In genomic region chr19:45227671-45228070, GRCm38 (mm10) we compare ENCODE assay signal across 26 mouse cellular contexts. TPM values are rescaled to one million over a fixed set of nuclear protein-coding genes. Genes with fewer than 3 reads are reported as not detected.
DNase-seq lines count a peak whose midpoint lies in the region; ATAC-seq lines count a peak whose summit lies in the region.
"Had no signal": no experiment of that assay in that cellular context is flagged by ENCODE, and none has a peak within 500 bp of the region (broad histone marks: within the 10 kb centered on the region; RNA-seq: fewer than 3 reads in every experiment).

No protein-coding gene starts in this region.

- no peak overlapping the region for H3K4me3 ChIP-seq in hindbrain, embryonic 13.5 days
- H3K4me3 ChIP-seq in hindbrain, embryonic 14.5 days (replicated peaks; ENCODE audit: low read length), result no peak overlapping the region
- H3K4me3 ChIP-seq in limb, embryonic 10.5 days, result no peak overlapping the region
- H3K4me3 ChIP-seq: embryonic facial prominence, embryonic 10.5 days; embryonic facial prominence, embryonic 13.5 days; erythroblast, embryonic 14.5 days; forebrain, embryonic 13.5 days; gastrocnemius, adult 2 months; hindbrain, embryonic 15.5 days; intestine, embryonic 15.5 days had no signal

- H3K4me1 ChIP-seq in hindbrain, embryonic 13.5 days (replicated peaks), result peaks cover 82% of the 10 kb centered on the region
- H3K4me1 ChIP-seq in hindbrain, embryonic 14.5 days (replicated peaks; ENCODE audit: control insufficient read depth, insufficient read depth, low read length), result 0 out of 2 replicates have a peak, but pooled peaks cover 5% of the 10 kb centered on the region
- peaks cover 45% of the 10 kb centered on the region for H3K4me1 ChIP-seq in limb, embryonic 10.5 days

- H3K9me3 ChIP-seq in hindbrain, embryonic 13.5 days, result no peaks in the 10 kb centered on the region
- no peaks in the 10 kb centered on the region for H3K9me3 ChIP-seq in hindbrain, embryonic 14.5 days (ENCODE audit: control insufficient read depth, low read length)
- H3K9me3 ChIP-seq in limb, embryonic 10.5 days (replicated peaks), result no peaks in the 10 kb centered on the region
- H3K9me3 ChIP-seq: embryonic facial prominence, embryonic 10.5 days; embryonic facial prominence, embryonic 13.5 days; forebrain, embryonic 13.5 days; hindbrain, embryonic 15.5 days; intestine, embryonic 15.5 days had no signal

- H3K4me2 ChIP-seq in hindbrain, embryonic 13.5 days, result peak overlapping the region; percentile 64
- H3K4me2 ChIP-seq in hindbrain, embryonic 14.5 days (replicated peaks), result no peak overlapping the region; the same call in 1 of the 2 replicates
- H3K4me2 ChIP-seq: embryonic facial prominence, embryonic 13.5 days; forebrain, embryonic 13.5 days; heart, embryonic 11.5 days; intestine, embryonic 15.5 days had no signal

- peak; percentile 9 for DNase-seq in embryo, embryonic 9.5 days (ENCODE audit: extremely low spot score)
- no peak for DNase-seq in embryo, embryonic 11 days
- no peak for DNase-seq in hindbrain, embryonic 14.5 days (ENCODE audit: low spot score)
- DNase-seq in limb, embryonic 10.5 days (ENCODE audit: low spot score), result peak; percentile 37
- no peak for DNase-seq in lung, postnatal 4 days
- DNase-seq: adrenal gland, postnatal 10 days; adrenal gland, postnatal 36 days; cerebellum, adult 18-20 months; cerebellum, adult 9-10 months; cerebellum, postnatal 14 days; forebrain, postnatal 0 days; gastrocnemius, adult 2 months; gastrocnemius, postnatal 14 days; heart, adult 11 months had no signal

- 0% methylated on average over 1 of the region's 1 CpGs for WGBS in hindbrain, embryonic 13.5 days
- 0% methylated on average over 1 of the region's 1 CpGs for WGBS in hindbrain, embryonic 14.5 days
- 3% methylated on average over 1 of the region's 1 CpGs for WGBS in limb, embryonic 10.5 days

- H3K27ac ChIP-seq in hindbrain, embryonic 13.5 days, result peak overlapping the region; percentile 97; the same call in 1 of the 2 replicates
- no peak overlapping the region for H3K27ac ChIP-seq in hindbrain, embryonic 14.5 days
- no peak overlapping the region for H3K27ac ChIP-seq in limb, embryonic 10.5 days
- H3K27ac ChIP-seq: embryonic facial prominence, embryonic 10.5 days; embryonic facial prominence, embryonic 13.5 days; forebrain, embryonic 13.5 days; gastrocnemius, adult 2 months; intestine, embryonic 15.5 days had no signal

- ATAC-seq in hindbrain, embryonic 13.5 days (ENCODE audit: low FRiP score), result no peak
- no peak for ATAC-seq in hindbrain, embryonic 14.5 days (ENCODE audit: low FRiP score)
- ATAC-seq: forebrain, embryonic 13.5 days; forebrain, postnatal 0 days; intestine, embryonic 15.5 days; Patski had no signal

- H3K27me3 ChIP-seq in hindbrain, embryonic 13.5 days, result peaks cover 93% of the 10 kb centered on the region
- H3K27me3 ChIP-seq in hindbrain, embryonic 14.5 days (ENCODE audit: control insufficient read depth, insufficient read depth, low read length), result peaks cover 73% of the 10 kb centered on the region
- peaks cover 100% of the 10 kb centered on the region for H3K27me3 ChIP-seq in limb, embryonic 10.5 days (ENCODE audit: low read depth, poor library complexity, severe bottlenecking)

- H3K9ac ChIP-seq in hindbrain, embryonic 13.5 days, result no peak overlapping the region
- no peak overlapping the region for H3K9ac ChIP-seq in hindbrain, embryonic 14.5 days
- H3K9ac ChIP-seq: embryonic facial prominence, embryonic 13.5 days; forebrain, embryonic 13.5 days; forebrain, postnatal 0 days; hindbrain, embryonic 15.5 days; intestine, embryonic 15.5 days had no signal

- H3K36me3 ChIP-seq in hindbrain, embryonic 13.5 days, result no peaks in the 10 kb centered on the region
- H3K36me3 ChIP-seq in hindbrain, embryonic 14.5 days (replicated peaks; ENCODE audit: control insufficient read depth, insufficient read depth), result no peaks in the 10 kb centered on the region
- no peaks in the 10 kb centered on the region for H3K36me3 ChIP-seq in limb, embryonic 10.5 days
- H3K36me3 ChIP-seq: embryonic facial prominence, embryonic 10.5 days; embryonic facial prominence, embryonic 13.5 days; hindbrain, embryonic 15.5 days; intestine, embryonic 15.5 days had no signal

RNA-seq across cellular contexts. Expression of gene Lbx1, which starts 7.9 kb away (rescaled TPM):
- 9.5 and 11.8 TPM in 2 replicates for polyA plus RNA-seq in hindbrain, embryonic 13.5 days (2015; fragmentation: Nextera tagmentation; extraction: Ambion mirVana)
- polyA plus RNA-seq in hindbrain, embryonic 14.5 days (2014; fragmentation: Nextera tagmentation; extraction: Ambion mirVana), result 18.5 and 20.4 TPM in 2 replicates
- polyA plus RNA-seq in limb, embryonic 10.5 days (2016; fragmentation: Nextera tagmentation; extraction: Ambion mirVana), result 3.9 and 6.3 TPM in 2 replicates
- polyA plus RNA-seq: erythroblast, embryonic 14.5 days; forebrain, embryonic 13.5 days; forebrain, postnatal 0 days; frontal cortex, adult 2 months; heart, embryonic 14.5 days; heart, postnatal 0 days; Patski had no signal

Comparison
In these comparisons a context has a peak if more than half of its experiments do, and no peak if none do; other contexts are left out.
1. DNase-seq: peak in embryo, embryonic 9.5 days (single experiment) and limb, embryonic 10.5 days (single experiment); none in embryo, embryonic 11 days (single experiment), hindbrain, embryonic 14.5 days (single experiment) and lung, postnatal 4 days (0 of 2).